Mouse (Mus musculus): ENCODE data around the gene Tmem214.

The Tmem214 gene

GRCm38 (mm10) chr5:30867712-30868111 lies at the start of gene Tmem214:
Tmem214 (plus strand) TSS chr5:30868012.
- DNase-seq (ENCODE audit: extremely low read depth, low read depth, low spot score), result no peak

GRCm38 (mm10) chr5:30818758-30819309 lies 49.0 kb upstream of the Tmem214 start:
- DNase-seq (ENCODE audit: extremely low read depth, low read depth, low spot score), result no peak

GRCm38 (mm10) chr5:30822689-30823088 lies 45.1 kb upstream of the Tmem214 start:
- no peak for DNase-seq (ENCODE audit: extremely low read depth, low read depth, low spot score)

GRCm38 (mm10) chr5:30823091-30823490 lies 44.7 kb upstream of the Tmem214 start:
- DNase-seq (ENCODE audit: extremely low read depth, low read depth, low spot score), result no peak

DNA sequence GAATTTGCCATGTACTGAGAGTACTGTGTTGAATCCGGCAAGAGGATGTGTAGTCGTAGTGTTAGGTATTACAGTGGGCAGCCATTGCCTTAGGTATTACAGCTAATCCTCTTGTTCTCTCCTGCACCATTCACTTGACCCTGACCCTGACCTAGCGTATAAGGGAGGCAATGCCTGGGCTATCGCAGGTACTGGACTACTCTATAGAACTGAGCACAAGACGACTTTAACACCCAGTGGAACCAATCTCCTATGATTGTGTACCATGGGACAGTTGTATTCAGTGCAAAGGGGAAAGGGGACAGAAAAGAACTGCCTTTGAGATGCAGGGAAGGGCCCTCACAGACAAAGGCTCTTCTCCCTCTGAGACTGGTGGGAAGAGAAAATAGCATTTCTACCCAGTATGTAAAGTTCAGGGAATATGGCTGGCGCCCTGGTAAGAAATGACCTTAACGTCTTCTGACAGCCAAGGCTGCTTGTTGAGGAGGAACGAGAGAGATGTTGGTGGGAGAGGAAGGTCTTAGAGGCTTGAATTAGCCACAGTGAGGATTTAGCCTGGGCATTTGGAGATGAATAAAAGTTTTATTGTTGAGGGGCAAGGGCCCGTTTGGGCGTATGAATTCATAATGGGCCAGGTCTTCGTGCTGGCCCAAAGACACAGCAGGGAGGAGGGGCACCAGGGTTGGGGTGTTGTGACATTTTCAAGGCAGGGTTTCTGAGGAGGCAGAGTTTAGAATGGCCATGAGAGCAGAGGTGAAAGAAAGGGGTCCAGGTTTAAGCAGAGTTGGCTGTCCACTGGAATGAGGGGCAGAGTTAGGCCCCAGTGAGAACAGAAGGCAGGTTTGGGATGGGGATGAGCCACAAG lies 43.5 kb upstream of the Tmem214 start:
- no peak for DNase-seq (ENCODE audit: extremely low read depth, low read depth, low spot score)

GRCm38 (mm10) chr5:30825166-30825565 lies 42.6 kb upstream of the Tmem214 start:
- DNase-seq (ENCODE audit: extremely low read depth, low read depth, low spot score), result no peak

DNA sequence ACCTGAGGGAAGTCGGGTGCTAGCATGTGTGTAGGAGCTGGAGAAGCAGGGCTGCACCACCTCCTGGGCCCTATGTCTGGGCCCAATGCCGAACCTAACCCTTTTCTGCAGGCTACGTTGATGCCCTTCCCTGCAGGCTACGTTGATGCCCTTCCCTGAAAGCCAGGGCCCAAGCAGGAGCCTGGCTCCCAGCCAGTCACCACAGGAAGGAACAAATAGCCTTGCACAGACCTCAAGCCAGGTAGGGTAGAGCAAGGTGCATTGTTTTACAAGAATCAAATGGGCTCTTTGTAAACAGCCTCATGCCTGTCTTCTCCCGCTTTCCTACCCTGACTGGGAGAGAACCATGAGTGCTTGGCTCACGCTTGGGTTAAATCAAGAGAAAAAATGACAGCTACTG lies 42.0 kb upstream of the Tmem214 start:
- DNase-seq (ENCODE audit: extremely low read depth, low read depth, low spot score), result no peak

GRCm38 (mm10) chr5:30833416-30833815 lies 34.4 kb upstream of the Tmem214 start:
- DNase-seq (ENCODE audit: extremely low read depth, low read depth, low spot score), result peak; percentile 25

DNA sequence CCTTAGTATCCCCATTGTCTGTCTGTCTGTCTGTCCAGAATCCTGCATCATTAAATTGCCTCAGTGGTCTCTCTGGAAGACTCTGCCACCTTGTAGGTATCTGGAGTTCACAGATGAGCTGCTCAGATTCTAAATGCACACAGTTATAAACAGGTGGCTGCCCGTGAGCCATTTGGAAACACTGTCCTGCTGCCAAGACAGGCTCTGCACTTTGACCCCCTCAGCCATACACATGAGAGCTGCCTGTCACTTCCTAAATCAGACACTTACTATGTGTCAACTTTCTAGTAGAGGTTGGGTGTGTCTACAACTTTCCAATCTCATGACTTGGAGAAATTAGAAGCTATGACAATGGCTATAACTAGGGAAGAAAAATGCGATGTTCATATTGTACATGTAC lies 28.1 kb upstream of the Tmem214 start:
- no peak for DNase-seq (ENCODE audit: extremely low read depth, low read depth, low spot score)

DNA sequence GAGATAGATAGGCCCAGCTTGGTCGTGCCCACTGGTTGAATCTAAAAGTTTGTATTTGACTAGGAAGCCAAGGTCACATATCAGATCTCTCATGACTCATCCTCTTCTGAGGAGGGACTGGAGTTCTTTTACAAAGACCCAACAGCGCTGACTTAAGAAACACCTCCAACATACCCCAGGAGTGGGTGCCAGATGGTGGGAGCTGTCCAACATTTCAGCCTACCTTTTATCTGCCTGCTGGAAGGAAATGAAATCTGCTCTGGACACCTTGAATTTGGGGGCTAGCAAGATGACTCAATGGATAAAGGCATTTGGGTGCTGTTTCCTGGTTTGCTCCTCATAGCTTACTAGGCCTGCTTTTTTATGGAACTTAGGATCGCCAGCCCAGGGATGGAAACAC lies 25.9 kb upstream of the Tmem214 start:
- no peak for DNase-seq (ENCODE audit: extremely low read depth, low read depth, low spot score)

DNA sequence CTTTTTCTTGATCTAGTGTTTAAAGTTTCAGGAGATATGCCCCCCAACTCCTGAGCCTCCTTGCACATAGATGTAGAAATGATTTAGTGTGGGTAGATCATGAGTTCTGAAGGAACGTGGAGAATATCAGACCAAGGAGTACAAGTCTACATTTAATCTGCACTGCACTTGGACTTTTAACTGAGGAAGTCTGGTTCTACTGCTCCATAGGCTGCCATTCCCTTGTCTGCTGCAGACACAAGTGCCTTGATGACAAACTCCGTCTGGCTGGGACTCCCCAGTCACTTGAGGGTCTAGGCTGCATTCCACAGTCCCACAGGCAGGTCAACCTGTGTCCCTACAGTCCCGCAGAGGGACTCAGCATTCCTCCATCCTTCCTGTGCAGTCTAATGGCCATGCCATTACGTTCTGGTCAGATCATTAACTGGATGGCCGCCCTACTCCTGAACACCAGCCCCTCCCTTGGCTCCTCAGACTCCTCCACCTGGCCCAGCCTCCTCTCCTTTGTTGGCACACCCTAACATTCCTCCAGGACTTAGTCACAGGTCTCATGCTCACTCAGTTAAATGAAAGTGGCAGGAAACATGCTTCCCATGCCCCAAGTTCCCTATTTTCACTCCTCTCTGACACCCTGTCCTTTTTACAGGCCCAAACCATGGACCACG lies 17.8 kb upstream of the Tmem214 start:
- DNase-seq (ENCODE audit: extremely low read depth, low read depth, low spot score), result no peak

- DNase-seq (ENCODE audit: extremely low read depth, low read depth, low spot score), result no peak
Measured at GRCm38 (mm10) chr5:30850556-30850925, 17.3 kb upstream of the Tmem214 start.

GRCm38 (mm10) chr5:30853522-30853921 lies 14.3 kb upstream of the Tmem214 start:
- DNase-seq (ENCODE audit: extremely low read depth, low read depth, low spot score), result no peak

GRCm38 (mm10) chr5:30855674-30856073 lies 12.1 kb upstream of the Tmem214 start:
- no peak for DNase-seq (ENCODE audit: extremely low read depth, low read depth, low spot score)

- no peak for DNase-seq (ENCODE audit: extremely low read depth, low read depth, low spot score)
Measured at GRCm38 (mm10) chr5:30856124-30856523, 11.7 kb upstream of the Tmem214 start.

- DNase-seq (ENCODE audit: extremely low read depth, low read depth, low spot score), result no peak
Measured at GRCm38 (mm10) chr5:30863852-30864251, 4.0 kb upstream of the Tmem214 start.

GRCm38 (mm10) chr5:30864322-30864721 lies 3.5 kb upstream of the Tmem214 start:
- no peak for DNase-seq (ENCODE audit: extremely low read depth, low read depth, low spot score)

DNA sequence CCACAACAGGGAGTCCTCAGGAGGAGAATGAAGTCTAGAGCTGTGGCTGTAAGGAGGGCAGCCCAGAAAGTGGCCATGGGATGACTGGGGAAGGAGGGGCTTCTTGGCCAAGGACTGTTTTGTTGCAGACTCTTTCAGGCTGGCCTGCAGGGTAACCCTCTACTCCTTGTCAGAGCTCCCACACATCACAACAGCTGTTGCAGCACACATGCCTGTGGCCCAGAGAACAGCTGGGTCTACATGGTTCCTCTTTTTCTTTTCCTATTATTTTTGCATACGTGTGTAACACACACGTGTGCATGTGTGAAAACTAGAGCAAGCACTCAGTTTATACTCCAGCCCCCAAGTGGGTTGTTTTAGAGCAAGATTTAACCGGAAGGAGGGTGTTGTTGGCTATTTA lies 941 bp upstream of the Tmem214 start:
- no peak for DNase-seq (ENCODE audit: extremely low read depth, low read depth, low spot score)

DNA sequence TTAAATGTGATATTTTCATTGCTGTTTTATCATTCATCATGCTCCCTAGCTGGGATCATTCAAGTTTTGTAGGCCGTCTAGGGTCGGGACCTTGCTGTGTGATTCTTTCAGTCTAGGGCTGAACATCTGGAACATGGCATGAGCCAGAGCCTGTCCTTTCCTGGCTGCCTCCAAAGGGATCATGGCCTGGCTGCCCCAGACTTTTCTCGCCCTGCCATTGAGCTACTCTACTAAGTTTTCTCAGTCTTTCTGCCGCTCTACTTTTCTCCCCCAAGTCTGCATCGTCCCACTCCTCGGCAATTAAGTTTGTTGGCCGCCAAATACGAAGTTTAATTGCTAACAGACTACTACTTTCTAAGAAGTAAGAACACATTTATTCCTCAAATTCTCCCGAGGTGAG lies 1.2 kb downstream of the Tmem214 start:
- no peak for DNase-seq (ENCODE audit: extremely low read depth, low read depth, low spot score)

DNA sequence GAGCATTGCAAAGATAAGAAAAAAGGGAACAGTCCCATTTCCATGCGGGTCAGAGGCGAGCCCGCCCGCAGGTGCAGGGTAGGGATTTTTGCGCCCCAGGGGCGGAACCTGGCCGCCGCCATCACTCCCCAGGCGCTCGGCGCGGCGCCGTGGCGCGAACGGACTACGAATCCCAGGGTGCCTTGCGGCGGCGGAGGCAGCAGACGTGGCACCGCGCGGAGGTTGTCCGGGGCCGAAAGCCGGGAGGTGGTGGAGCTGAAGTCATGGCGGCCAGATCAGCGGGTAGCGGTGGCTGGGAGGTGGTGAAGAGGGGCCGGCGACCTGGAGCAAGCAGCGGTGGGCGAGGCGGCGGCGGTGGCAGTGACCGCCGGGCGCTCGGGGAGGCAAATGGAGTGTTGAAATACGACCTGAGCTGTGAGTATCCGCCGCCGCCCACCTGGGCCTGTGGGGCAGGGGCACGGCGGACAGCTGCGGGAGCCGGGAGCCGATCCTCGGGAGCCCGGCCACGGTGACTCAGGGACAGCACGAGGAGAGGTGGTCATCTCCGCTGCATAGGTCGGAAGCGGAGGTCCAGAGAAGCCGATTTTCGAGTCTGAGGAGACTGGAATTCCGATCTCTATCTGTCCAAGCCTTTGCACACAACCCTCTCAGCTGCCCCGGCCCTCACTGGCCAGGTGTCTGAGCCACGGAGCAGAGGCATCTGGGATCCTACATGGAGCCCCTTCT lies 1.8 kb downstream of the Tmem214 start:
- no peak for DNase-seq (ENCODE audit: extremely low read depth, low read depth, low spot score)

GRCm38 (mm10) chr5:30870131-30870406 lies 2.3 kb downstream of the Tmem214 start:
- no peak for DNase-seq (ENCODE audit: extremely low read depth, low read depth, low spot score)

- no peak for DNase-seq (ENCODE audit: extremely low read depth, low read depth, low spot score)
Measured at GRCm38 (mm10) chr5:30872574-30872973, 4.8 kb downstream of the Tmem214 start.

All from fat pad, adult 2 months (tissue).